Mouse (Mus musculus): Measurements from ENCODE around the gene Col5a1.

The Col5a1 gene

DNA sequence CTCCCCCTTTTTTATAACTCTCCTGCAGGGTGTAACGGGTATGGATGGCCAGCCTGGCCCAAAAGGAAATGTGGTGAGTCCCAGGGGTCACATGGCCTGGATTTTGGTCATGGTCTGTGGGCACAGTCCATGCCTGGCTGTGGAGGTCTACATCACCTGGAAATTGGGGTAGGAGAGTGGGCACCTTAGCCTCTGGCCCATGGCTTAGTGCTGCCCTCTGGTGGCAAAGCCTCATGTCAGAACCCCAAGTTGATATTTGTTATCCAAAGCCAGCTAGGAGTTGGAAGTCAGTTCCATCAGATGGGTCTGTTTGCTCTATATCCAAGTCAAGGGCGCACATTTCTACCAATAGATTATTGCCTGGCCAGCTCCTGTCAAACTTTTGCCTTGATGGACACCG lies 87.6 kb downstream of the Col5a1 start:
- no peaks in the 10 kb centered on the region for H3K36me3 ChIP-seq (ENCODE audit: insufficient read depth, low read length)
- no peaks in the 10 kb centered on the region for H3K27me3 ChIP-seq (ENCODE audit: insufficient read depth, low read length)
- no peaks in the 10 kb centered on the region for H3K9me3 ChIP-seq (ENCODE audit: low read length)
- H3K4me1 ChIP-seq (replicated peaks; ENCODE audit: low read depth, low read length), result no peaks in the 10 kb centered on the region
- TF ChIP-seq POU5F1 (IDR thresholded peaks at IDR 0.05; ENCODE audit: borderline replicate concordance, low read length) (no peak), NANOG (IDR thresholded peaks at IDR 0.05; ENCODE audit: borderline replicate concordance, low read length) (no peak), CTCF (conservative IDR thresholded peaks at IDR 0.05; ENCODE audit: low read length) (peak; percentile 64)
- H3K4me3 ChIP-seq (replicated peaks; ENCODE audit: low read length), result no peak overlapping the region

GRCm38 (mm10) chr2:27975786-27976185 lies 89.6 kb downstream of the Col5a1 start:
- Histone ChIP-seq H3K4me1 (replicated peaks; ENCODE audit: low read depth, low read length) (no peaks in the 10 kb centered on the region), H3K27me3 (ENCODE audit: insufficient read depth, low read length) (no peaks in the 10 kb centered on the region), H3K4me3 (replicated peaks; ENCODE audit: low read length) (no peak overlapping the region), H3K36me3 (ENCODE audit: insufficient read depth, low read length) (no peaks in the 10 kb centered on the region), H3K9me3 (ENCODE audit: low read length) (no peaks in the 10 kb centered on the region)
- TF ChIP-seq POU5F1 (IDR thresholded peaks at IDR 0.05; ENCODE audit: borderline replicate concordance, low read length) (no peak), NANOG (IDR thresholded peaks at IDR 0.05; ENCODE audit: borderline replicate concordance, low read length) (no peak), CTCF (conservative IDR thresholded peaks at IDR 0.05; ENCODE audit: low read length) (no peak)

DNA sequence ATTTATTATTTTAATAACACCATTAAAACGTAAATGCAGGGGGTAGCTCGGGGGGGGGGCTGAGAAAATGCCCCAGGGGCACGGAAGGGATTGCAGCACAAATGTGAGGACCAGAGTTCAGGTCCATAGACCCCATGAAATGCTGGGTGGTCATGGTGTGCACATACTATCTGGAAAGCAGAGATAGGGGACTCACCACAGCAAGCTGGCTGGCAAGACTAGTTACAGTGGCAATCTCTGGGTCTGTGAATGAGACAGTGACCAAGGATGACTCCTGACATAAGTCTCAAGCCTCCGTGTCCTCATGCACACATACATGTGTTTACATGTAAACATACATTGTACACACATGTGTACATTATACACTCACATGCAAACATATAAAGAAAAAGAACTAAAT lies 90.3 kb downstream of the Col5a1 start:
- Histone ChIP-seq H3K27me3 (ENCODE audit: insufficient read depth, low read length) (no peaks in the 10 kb centered on the region), H3K4me3 (replicated peaks; ENCODE audit: low read length) (no peak overlapping the region), H3K36me3 (ENCODE audit: insufficient read depth, low read length) (no peaks in the 10 kb centered on the region), H3K4me1 (replicated peaks; ENCODE audit: low read depth, low read length) (no peaks in the 10 kb centered on the region), H3K9me3 (ENCODE audit: low read length) (no peaks in the 10 kb centered on the region)
- TF ChIP-seq CTCF (conservative IDR thresholded peaks at IDR 0.05; ENCODE audit: low read length), result no peak
- no peak for TF ChIP-seq POU5F1 (IDR thresholded peaks at IDR 0.05; ENCODE audit: borderline replicate concordance, low read length)
- TF ChIP-seq NANOG (IDR thresholded peaks at IDR 0.05; ENCODE audit: borderline replicate concordance, low read length), result no peak

- H3K36me3 ChIP-seq (ENCODE audit: insufficient read depth, low read length), result no peaks in the 10 kb centered on the region
- no peaks in the 10 kb centered on the region for H3K9me3 ChIP-seq (ENCODE audit: low read length)
- H3K27me3 ChIP-seq (ENCODE audit: insufficient read depth, low read length), result no peaks in the 10 kb centered on the region
- no peak for TF ChIP-seq NANOG (IDR thresholded peaks at IDR 0.05; ENCODE audit: borderline replicate concordance, low read length)
- TF ChIP-seq POU5F1 (IDR thresholded peaks at IDR 0.05; ENCODE audit: borderline replicate concordance, low read length), result no peak
- TF ChIP-seq CTCF (conservative IDR thresholded peaks at IDR 0.05; ENCODE audit: low read length), result no peak
- no peaks in the 10 kb centered on the region for H3K4me1 ChIP-seq (replicated peaks; ENCODE audit: low read depth, low read length)
- no peak overlapping the region for H3K4me3 ChIP-seq (replicated peaks; ENCODE audit: low read length)
These were observed 94.8 kb downstream of the Col5a1 start for GRCm38 (mm10) chr2:27981066-27981465.

GRCm38 (mm10) chr2:27981621-27982535 lies 95.7 kb downstream of the Col5a1 start:
- Histone ChIP-seq H3K4me1 (replicated peaks; ENCODE audit: low read depth, low read length) (no peaks in the 10 kb centered on the region), H3K4me3 (replicated peaks; ENCODE audit: low read length) (no peak overlapping the region), H3K36me3 (ENCODE audit: insufficient read depth, low read length) (no peaks in the 10 kb centered on the region), H3K9me3 (ENCODE audit: low read length) (no peaks in the 10 kb centered on the region), H3K27me3 (ENCODE audit: insufficient read depth, low read length) (no peaks in the 10 kb centered on the region)
- TF ChIP-seq CTCF (conservative IDR thresholded peaks at IDR 0.05; ENCODE audit: low read length), result no peak
- no peak for TF ChIP-seq NANOG (IDR thresholded peaks at IDR 0.05; ENCODE audit: borderline replicate concordance, low read length)
- no peak for TF ChIP-seq POU5F1 (IDR thresholded peaks at IDR 0.05; ENCODE audit: borderline replicate concordance, low read length)

- Histone ChIP-seq H3K9me3 (ENCODE audit: low read length) (no peaks in the 10 kb centered on the region), H3K4me1 (replicated peaks; ENCODE audit: low read depth, low read length) (no peaks in the 10 kb centered on the region), H3K4me3 (replicated peaks; ENCODE audit: low read length) (no peak overlapping the region), H3K36me3 (ENCODE audit: insufficient read depth, low read length) (no peaks in the 10 kb centered on the region), H3K27me3 (ENCODE audit: insufficient read depth, low read length) (no peaks in the 10 kb centered on the region)
- no peak for TF ChIP-seq POU5F1 (IDR thresholded peaks at IDR 0.05; ENCODE audit: borderline replicate concordance, low read length)
- no peak for TF ChIP-seq NANOG (IDR thresholded peaks at IDR 0.05; ENCODE audit: borderline replicate concordance, low read length)
- no peak for TF ChIP-seq CTCF (conservative IDR thresholded peaks at IDR 0.05; ENCODE audit: low read length)
These were observed 96.9 kb downstream of the Col5a1 start for GRCm38 (mm10) chr2:27983093-27983492.

- Histone ChIP-seq H3K9me3 (ENCODE audit: low read length) (no peaks in the 10 kb centered on the region), H3K4me3 (replicated peaks; ENCODE audit: low read length) (no peak overlapping the region), H3K36me3 (ENCODE audit: insufficient read depth, low read length) (no peaks in the 10 kb centered on the region), H3K27me3 (ENCODE audit: insufficient read depth, low read length) (no peaks in the 10 kb centered on the region), H3K4me1 (replicated peaks; ENCODE audit: low read depth, low read length) (no peaks in the 10 kb centered on the region)
- TF ChIP-seq CTCF (conservative IDR thresholded peaks at IDR 0.05; ENCODE audit: low read length), result peak; percentile 16
- no peak for TF ChIP-seq NANOG (IDR thresholded peaks at IDR 0.05; ENCODE audit: borderline replicate concordance, low read length)
These were observed 97.7 kb downstream of the Col5a1 start for GRCm38 (mm10) chr2:27983884-27984283.

DNA sequence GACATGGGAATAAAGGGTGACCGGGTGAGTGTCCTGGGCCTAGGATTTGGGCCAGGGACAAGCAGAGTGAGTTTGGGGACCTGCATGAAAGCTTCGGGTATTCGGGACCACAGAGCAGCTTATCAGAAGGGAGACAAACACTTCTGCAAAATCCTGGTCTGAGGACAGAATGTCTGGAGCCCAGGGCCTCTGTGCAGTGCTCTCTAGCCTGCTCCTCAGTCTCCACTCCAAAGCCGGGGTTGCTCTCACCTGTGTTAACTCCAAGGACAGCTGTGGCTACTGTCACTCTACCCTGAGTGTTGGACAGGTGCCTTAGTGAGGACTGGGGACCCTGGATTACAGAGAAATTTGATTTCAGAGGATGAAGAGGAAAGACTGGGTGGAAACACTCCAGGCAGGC lies 100.5 kb downstream of the Col5a1 start:
- Histone ChIP-seq H3K4me1 (replicated peaks; ENCODE audit: low read depth, low read length) (no peaks in the 10 kb centered on the region), H3K36me3 (ENCODE audit: insufficient read depth, low read length) (no peaks in the 10 kb centered on the region), H3K4me3 (replicated peaks; ENCODE audit: low read length) (no peak overlapping the region), H3K27me3 (ENCODE audit: insufficient read depth, low read length) (no peaks in the 10 kb centered on the region), H3K9me3 (ENCODE audit: low read length) (no peaks in the 10 kb centered on the region)
- TF ChIP-seq POU5F1 (IDR thresholded peaks at IDR 0.05; ENCODE audit: borderline replicate concordance, low read length), result no peak
